Mouse (Mus musculus): ENCODE measurements at regions not wholly inside any gene's neighbourhood (a gene's known extent, or its start where the extent isn't known, plus 50 kb on each side); places are given as distances from the start of the nearest gene placed in this dataset.

DNA sequence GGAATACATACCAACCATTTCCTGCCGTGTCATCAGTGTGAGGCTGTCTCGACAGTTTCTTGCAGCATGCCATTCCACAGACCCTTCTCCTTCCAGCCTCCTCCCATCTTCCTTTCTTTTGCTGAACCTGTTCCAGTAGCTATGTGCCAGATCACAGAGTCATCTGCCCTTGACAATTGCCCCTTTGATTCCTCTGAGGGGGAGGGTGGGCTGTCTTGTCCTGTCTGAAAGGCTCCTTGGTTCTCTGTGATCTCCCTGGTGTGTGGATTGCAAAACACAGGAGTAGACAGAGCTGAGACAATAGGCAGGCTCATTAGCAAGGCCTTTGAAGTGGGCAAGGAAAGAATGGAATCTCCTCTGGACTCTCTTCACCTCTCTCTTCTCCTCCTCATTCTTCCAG, 234.5 kb upstream of the Foxq1 start:
- TF ChIP-seq CTCF (IDR thresholded peaks at IDR 0.05; ENCODE audit: low read depth) (no peak), EP300 (IDR thresholded peaks at IDR 0.05; ENCODE audit: low read depth) (no peak)
